Mouse (Mus musculus): Measurements from ENCODE around the gene Slc12a4. TPM values are rescaled to one million over a fixed set of nuclear protein-coding genes. Genes with fewer than 3 reads are reported as not detected.
"Not testable (repeated sequence)": the region's sequence is repeated elsewhere in the genome, so short reads cannot be mapped to it uniquely, and the experiment has no call there.

Gene Slc12a4
- 5.1 and 9.4 TPM in 2 replicates for polyA plus RNA-seq (2014; fragmentation: Nextera tagmentation; extraction: Ambion mirVana)

DNA sequence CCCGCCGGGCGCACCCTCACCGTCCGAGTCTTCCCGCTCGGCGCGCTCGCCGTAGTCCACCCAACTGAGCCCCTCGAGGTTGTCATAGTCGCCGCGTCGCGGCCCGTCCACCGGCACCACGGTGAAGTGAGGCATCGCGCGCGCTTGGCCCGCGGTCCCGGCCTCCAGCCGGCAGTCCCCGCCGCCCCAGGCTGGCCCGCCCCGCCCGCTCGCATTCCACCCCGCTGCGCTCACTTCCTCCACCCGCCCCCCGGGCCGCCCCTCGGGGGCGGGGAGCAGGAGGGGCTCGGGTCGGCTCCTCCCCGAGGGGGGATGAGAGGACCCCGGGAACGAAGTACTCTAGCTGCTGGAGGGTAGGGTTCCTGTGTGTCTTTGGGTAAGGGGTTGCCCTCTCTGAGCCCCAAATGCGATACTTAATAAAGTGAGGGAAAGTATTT is at the start of gene Slc12a4:
Gene Slc12a4 (minus strand): TSS at position 193 of the 437 bp plus-strand sequence.
- Histone ChIP-seq H3K9ac (ENCODE audit: low read length) (peak within 1 kb of the TSS; percentile 55), H3K27ac (ENCODE audit: low read depth, low read length) (no peak within 1 kb of the TSS)

DNA sequence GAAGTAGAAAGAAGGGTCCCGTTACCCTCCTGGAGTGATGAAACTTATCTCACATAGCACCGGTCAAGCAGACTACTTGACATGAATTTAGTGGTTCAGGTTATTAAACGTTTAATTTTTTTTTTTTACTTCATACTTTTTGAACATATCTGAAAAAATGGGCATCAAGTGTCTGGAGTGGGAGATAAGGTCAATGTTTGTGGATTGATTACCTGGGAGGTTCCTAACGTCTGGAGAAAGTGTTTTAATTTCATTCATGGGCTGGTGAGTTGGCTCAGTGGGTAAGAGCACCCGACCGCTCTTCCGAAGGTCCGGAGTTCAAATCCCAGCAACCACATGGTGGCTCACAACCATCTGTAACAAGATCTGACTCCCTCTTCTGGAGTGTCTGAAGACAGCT is 46.3 kb upstream of the Slc12a4 start:
- not testable (repeated sequence) for H3K27me3 ChIP-seq (replicated peaks; ENCODE audit: control insufficient read depth, insufficient read depth, low read length); H3K36me3 ChIP-seq (ENCODE audit: control insufficient read depth, insufficient read depth, low read length); ATAC-seq; DNase-seq (ENCODE audit: low spot score); H3K27ac ChIP-seq (ENCODE audit: low read depth, low read length); H3K4me1 ChIP-seq (ENCODE audit: control insufficient read depth, insufficient read depth, low read length); H3K9me3 ChIP-seq (replicated peaks; ENCODE audit: control insufficient read depth, low read length)
- 86% methylated on average over 8 of the region's 8 CpGs for WGBS
- peak overlapping the region; percentile 99 for H3K4me2 ChIP-seq (ENCODE audit: low read length)
- peak overlapping the region; percentile 90 for H3K9ac ChIP-seq (ENCODE audit: low read length)
- H3K4me3 ChIP-seq (ENCODE audit: low read depth, low read length) = peak overlapping the region; percentile 88; the same call in 1 of the 2 replicates

More for the DNA sequence above, at the start of gene Slc12a4:
- no peaks in the 10 kb centered on the region for H3K36me3 ChIP-seq (ENCODE audit: control insufficient read depth, insufficient read depth, low read length)
- peaks cover 12% of the 10 kb centered on the region for H3K27me3 ChIP-seq (replicated peaks; ENCODE audit: control insufficient read depth, insufficient read depth, low read length)
- ATAC-seq (peak; percentile 90), DNase-seq (ENCODE audit: low spot score) (peak; percentile 70)
- H3K4me2 ChIP-seq (ENCODE audit: low read length) = peak within 1 kb of the TSS; percentile 63
- H3K4me1 ChIP-seq (ENCODE audit: control insufficient read depth, insufficient read depth, low read length) = no peaks in the 10 kb centered on the region
- under 1% methylated on average over 47 of the region's 47 CpGs for WGBS
- H3K4me3 ChIP-seq (ENCODE audit: low read depth, low read length) = peak within 1 kb of the TSS; percentile 44
- H3K9me3 ChIP-seq (replicated peaks; ENCODE audit: control insufficient read depth, low read length) = no peaks in the 10 kb centered on the region

DNA sequence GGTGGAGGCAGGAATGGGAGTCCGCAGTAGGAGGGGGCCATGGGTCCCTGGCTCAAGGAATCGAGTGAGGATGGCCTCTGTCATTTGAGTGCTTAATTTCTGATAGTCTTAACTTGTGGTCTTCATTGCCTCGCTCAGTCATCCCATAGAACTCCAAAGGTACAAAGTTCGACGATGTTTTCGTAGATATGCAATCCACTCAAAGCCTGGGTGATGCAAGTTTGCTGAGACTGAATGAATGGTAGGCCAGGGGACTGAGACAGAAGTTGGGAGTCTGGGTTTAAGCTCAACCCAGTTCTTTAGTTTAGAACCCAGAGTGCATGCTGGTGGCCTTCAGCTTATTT is 45.7 kb upstream of the Slc12a4 start, which contains the start of gene Ddx28:
Gene Ddx28 (minus strand): TSS at position 240 of the 344 bp plus-strand sequence.
- Histone ChIP-seq H3K4me3 (ENCODE audit: low read depth, low read length) (peak within 1 kb of the TSS; percentile 88), H3K36me3 (ENCODE audit: control insufficient read depth, insufficient read depth, low read length) (no peaks in the 10 kb centered on the region), H3K27me3 (replicated peaks; ENCODE audit: control insufficient read depth, insufficient read depth, low read length) (no peaks in the 10 kb centered on the region), H3K9ac (ENCODE audit: low read length) (peak within 1 kb of the TSS; percentile 90), H3K4me1 (ENCODE audit: control insufficient read depth, insufficient read depth, low read length) (peaks cover 8% of the 10 kb centered on the region), H3K27ac (ENCODE audit: low read depth, low read length) (peak within 1 kb of the TSS; percentile 68; the same call in 1 of the 2 replicates), H3K4me2 (ENCODE audit: low read length) (peak within 1 kb of the TSS; percentile 99), H3K9me3 (replicated peaks; ENCODE audit: control insufficient read depth, low read length) (no peaks in the 10 kb centered on the region)
- ATAC-seq (peak; percentile 35; the same call in 1 of the 2 replicates), DNase-seq (ENCODE audit: low spot score) (no peak)
- 3% methylated on average over 6 of the region's 6 CpGs for WGBS

DNA sequence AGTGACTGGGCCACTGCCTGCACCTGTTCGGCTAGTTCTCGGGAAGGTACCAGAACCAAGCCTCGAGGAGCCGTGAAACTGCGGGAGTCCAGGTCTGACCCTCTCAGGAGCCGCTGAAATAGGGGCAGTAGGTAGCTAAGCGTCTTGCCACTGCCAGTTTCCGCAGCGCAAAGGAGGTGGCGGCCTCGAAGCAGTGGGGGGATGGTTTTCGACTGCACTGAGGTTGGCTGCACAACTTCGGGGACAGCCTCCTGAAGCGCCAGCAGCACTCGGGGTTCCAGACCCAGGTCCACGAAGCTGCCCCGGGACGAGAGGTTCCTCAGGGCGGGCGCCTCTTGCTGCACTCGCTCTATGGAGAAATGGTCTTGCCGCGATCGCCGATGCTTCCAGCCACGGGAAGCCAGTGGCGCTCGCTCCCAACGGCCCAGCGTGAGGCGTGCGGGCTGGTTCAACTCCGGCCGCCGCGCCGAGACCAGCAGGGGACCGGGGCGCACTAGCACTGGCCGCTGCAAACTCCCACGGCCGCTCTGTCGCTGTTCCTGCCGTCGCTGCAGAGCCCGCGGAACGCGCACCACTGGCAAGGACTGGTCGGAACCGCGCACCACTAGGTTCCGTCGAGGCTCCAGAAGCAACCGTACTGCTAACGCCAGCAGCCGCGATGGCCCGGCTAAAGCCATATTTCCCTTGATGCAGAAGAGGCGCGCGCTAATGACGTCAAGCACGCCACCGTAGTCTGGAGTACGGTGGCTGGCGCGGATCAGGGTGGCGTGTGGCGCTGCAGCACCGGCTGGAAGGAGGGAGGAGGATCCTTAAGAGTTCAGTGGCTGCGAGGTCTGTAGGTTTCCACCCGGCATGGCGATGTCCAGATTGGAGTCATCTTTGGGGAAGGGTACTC is 45.1 kb upstream of the Slc12a4 start:
- H3K27me3 ChIP-seq (replicated peaks; ENCODE audit: control insufficient read depth, insufficient read depth, low read length) = no peaks in the 10 kb centered on the region
- H3K27ac ChIP-seq (ENCODE audit: low read depth, low read length) = peak overlapping the region; percentile 68; the same call in 1 of the 2 replicates
- H3K4me3 ChIP-seq (ENCODE audit: low read depth, low read length) = peak overlapping the region; percentile 88
- H3K4me2 ChIP-seq (ENCODE audit: low read length) = peak overlapping the region; percentile 99
- H3K9me3 ChIP-seq (replicated peaks; ENCODE audit: control insufficient read depth, low read length) = no peaks in the 10 kb centered on the region
- peak; percentile 97 for ATAC-seq
- H3K36me3 ChIP-seq (ENCODE audit: control insufficient read depth, insufficient read depth, low read length) = no peaks in the 10 kb centered on the region
- peak; percentile 97 for DNase-seq (ENCODE audit: low spot score)
- WGBS = 2% methylated on average over 74 of the region's 74 CpGs
- H3K9ac ChIP-seq (ENCODE audit: low read length) = peak overlapping the region; percentile 90
- peaks cover 8% of the 10 kb centered on the region for H3K4me1 ChIP-seq (ENCODE audit: control insufficient read depth, insufficient read depth, low read length)

DNA sequence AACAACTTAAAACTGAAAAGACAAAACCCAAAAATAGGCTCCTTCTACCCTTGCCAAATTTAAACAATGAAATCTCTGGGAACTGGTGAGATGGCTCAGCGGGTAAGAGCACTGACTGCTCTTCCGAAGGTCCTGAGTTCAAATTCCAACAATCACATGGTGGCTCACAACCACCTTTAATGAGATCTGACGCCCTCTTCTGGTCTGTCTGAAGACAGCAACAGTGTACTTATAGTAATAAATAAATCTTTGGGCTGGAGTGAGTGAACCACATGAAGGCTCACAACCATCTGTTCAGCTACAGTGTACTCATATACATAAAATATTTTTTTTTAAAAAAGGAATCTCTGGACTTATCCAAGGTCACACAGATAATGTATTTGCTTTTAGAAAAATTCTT is 42.0 kb upstream of the Slc12a4 start:
- not testable (repeated sequence) for H3K4me3 ChIP-seq (ENCODE audit: low read depth, low read length); H3K36me3 ChIP-seq (ENCODE audit: control insufficient read depth, insufficient read depth, low read length); DNase-seq (ENCODE audit: low spot score); H3K4me1 ChIP-seq (ENCODE audit: control insufficient read depth, insufficient read depth, low read length); ATAC-seq; H3K4me2 ChIP-seq (ENCODE audit: low read length); H3K27me3 ChIP-seq (replicated peaks; ENCODE audit: control insufficient read depth, insufficient read depth, low read length); H3K9ac ChIP-seq (ENCODE audit: low read length); H3K27ac ChIP-seq (ENCODE audit: low read depth, low read length); H3K9me3 ChIP-seq (replicated peaks; ENCODE audit: control insufficient read depth, low read length)
- 60% methylated on average over 3 of the region's 3 CpGs for WGBS

DNA sequence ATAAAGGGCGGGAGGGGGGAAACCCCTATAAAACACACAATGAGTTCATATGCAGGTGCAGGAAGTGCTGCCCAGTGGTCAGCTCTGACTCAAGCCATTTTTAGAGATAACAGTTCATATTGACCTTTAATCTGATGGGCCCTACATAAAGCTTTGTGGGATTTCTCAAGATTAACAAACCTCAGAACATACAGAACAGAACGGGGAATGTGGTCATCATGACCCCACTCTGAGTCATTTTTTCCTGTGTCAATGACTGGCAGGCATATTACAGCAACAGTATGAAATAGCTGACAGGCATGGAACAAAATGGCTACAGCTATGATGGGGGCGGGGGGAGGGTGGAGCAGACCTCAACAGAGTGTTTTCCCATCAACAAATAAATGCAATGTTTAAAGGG is 41.2 kb upstream of the Slc12a4 start:
- Histone ChIP-seq H3K4me2 (ENCODE audit: low read length) (no peak overlapping the region), H3K27ac (ENCODE audit: low read depth, low read length) (no peak overlapping the region), H3K9ac (ENCODE audit: low read length) (no peak overlapping the region), H3K36me3 (ENCODE audit: control insufficient read depth, insufficient read depth, low read length) (no peaks in the 10 kb centered on the region), H3K4me3 (ENCODE audit: low read depth, low read length) (no peak overlapping the region), H3K4me1 (ENCODE audit: control insufficient read depth, insufficient read depth, low read length) (peaks cover 8% of the 10 kb centered on the region), H3K9me3 (replicated peaks; ENCODE audit: control insufficient read depth, low read length) (no peaks in the 10 kb centered on the region), H3K27me3 (replicated peaks; ENCODE audit: control insufficient read depth, insufficient read depth, low read length) (no peaks in the 10 kb centered on the region)
- 82% methylated on average over 3 of the region's 3 CpGs for WGBS
- no peak for DNase-seq (ENCODE audit: low spot score)
- ATAC-seq = no peak

DNA sequence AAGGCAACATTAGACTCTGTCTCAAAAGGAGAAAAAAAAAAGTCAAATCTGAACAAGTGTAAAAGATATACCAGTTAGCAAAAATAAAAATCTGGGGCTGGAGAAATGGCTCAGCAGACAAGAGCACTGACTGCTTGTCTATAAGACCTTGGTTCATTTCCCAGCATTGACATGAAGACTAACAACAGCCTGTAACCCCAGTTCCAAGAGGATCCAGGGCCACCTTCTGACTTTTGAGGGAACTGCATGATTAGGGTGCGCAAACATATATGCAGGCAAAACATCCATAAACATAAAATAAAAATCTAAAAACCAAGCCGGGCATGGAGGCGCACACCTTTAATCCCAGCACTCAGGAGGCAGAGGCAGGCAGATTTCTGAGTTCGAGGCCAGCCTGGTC is 40.5 kb upstream of the Slc12a4 start:
- Histone ChIP-seq H3K27me3 (replicated peaks; ENCODE audit: control insufficient read depth, insufficient read depth, low read length) (no peaks in the 10 kb centered on the region), H3K4me1 (ENCODE audit: control insufficient read depth, insufficient read depth, low read length) (peaks cover 8% of the 10 kb centered on the region), H3K36me3 (ENCODE audit: control insufficient read depth, insufficient read depth, low read length) (no peaks in the 10 kb centered on the region), H3K9ac (ENCODE audit: low read length) (no peak overlapping the region), H3K27ac (ENCODE audit: low read depth, low read length) (no peak overlapping the region), H3K9me3 (replicated peaks; ENCODE audit: control insufficient read depth, low read length) (no peaks in the 10 kb centered on the region), H3K4me3 (ENCODE audit: low read depth, low read length) (no peak overlapping the region), H3K4me2 (ENCODE audit: low read length) (no peak overlapping the region)
- ATAC-seq (no peak), DNase-seq (ENCODE audit: low spot score) (no peak)
- 92% methylated on average over 4 of the region's 4 CpGs for WGBS

DNA sequence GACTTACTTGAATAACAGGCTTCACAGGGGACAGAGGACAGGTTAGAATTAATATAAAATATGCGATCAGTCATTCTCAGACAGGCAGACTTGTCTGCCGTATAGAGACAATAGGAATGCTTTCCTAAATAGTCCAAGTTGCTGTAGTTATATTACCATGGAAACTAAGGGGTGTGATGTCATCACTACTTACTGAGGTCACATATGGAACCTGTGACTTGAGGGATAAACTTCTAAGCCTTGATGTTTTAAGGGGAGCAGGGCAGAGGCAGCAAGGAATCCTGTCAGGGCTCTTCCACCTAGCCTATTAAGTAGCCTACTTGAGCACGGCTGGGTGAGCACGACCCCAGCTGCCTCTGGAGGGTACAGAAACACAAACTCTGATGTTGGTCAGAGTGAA is 40.0 kb upstream of the Slc12a4 start, which contains the start of gene Dpep2nb:
Gene Dpep2nb (minus strand): TSS at position 101 of the 400 bp plus-strand sequence.
- WGBS = 78% methylated on average over 4 of the region's 4 CpGs
- Histone ChIP-seq H3K4me2 (ENCODE audit: low read length) (no peak within 1 kb of the TSS), H3K4me1 (ENCODE audit: control insufficient read depth, insufficient read depth, low read length) (peaks cover 8% of the 10 kb centered on the region), H3K4me3 (ENCODE audit: low read depth, low read length) (no peak within 1 kb of the TSS), H3K36me3 (ENCODE audit: control insufficient read depth, insufficient read depth, low read length) (no peaks in the 10 kb centered on the region), H3K9me3 (replicated peaks; ENCODE audit: control insufficient read depth, low read length) (no peaks in the 10 kb centered on the region), H3K27me3 (replicated peaks; ENCODE audit: control insufficient read depth, insufficient read depth, low read length) (no peaks in the 10 kb centered on the region), H3K27ac (ENCODE audit: low read depth, low read length) (no peak within 1 kb of the TSS), H3K9ac (ENCODE audit: low read length) (no peak within 1 kb of the TSS)
- DNase-seq (ENCODE audit: low spot score) (no peak), ATAC-seq (no peak)

Data from forebrain, embryonic 14.5 days (tissue).